Mouse (Mus musculus) gastrocnemius, postnatal 25 days (tissue): ENCODE results near the gene Mefv. TPM values are rescaled to one million over a fixed set of nuclear protein-coding genes. Genes with fewer than 3 reads are reported as not detected.
"Not testable (repeated sequence)": the region's sequence is repeated elsewhere in the genome, so short reads cannot be mapped to it uniquely, and the experiment has no call there.

Experiments
- DNase-seq: peaks from one replicate; pipeline ENCODE4 v3.0.0; 2022
- long read RNA-seq, 2 experiments: library from polyadenylated mRNA; stranded (forward); transcript quantifications; one replicate each; pipeline ENCODE4 v2.0.0; 2021
- total RNA-seq, 2 experiments: library from RNA; stranded (reverse); gene quantifications; 1 replicate in 1 of 2; 2 replicates in 1 of 2; pipeline ENCODE4 v1.2.3; 2021

The Mefv gene
- not detected for total RNA-seq
- long read RNA-seq, experiment 1, result 0 reads
- long read RNA-seq, experiment 2, result 0 reads

DNA sequence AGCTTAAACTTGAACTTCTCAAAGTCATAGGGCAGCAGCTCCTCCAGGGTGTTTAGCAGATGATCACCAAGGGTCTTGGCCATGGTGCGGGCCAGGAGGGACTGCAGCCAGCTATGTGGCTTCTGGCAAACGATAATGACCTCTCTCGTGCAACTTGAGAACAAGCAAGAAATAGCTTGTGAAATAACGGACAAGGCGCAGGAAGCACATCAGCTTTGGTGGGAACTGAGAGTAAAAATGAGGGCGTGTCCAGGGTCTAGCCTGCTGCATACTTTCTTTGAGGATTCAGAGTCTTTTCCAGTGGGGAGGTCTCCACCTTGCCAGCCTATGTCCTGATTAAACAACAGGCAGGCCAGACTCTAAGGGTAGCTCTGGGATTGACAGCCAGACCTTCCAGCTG, at the start of gene Mefv:
Gene Mefv, minus strand, starts transcription at position 118 of the 400 bp plus-strand sequence.
- no peak for DNase-seq

DNA sequence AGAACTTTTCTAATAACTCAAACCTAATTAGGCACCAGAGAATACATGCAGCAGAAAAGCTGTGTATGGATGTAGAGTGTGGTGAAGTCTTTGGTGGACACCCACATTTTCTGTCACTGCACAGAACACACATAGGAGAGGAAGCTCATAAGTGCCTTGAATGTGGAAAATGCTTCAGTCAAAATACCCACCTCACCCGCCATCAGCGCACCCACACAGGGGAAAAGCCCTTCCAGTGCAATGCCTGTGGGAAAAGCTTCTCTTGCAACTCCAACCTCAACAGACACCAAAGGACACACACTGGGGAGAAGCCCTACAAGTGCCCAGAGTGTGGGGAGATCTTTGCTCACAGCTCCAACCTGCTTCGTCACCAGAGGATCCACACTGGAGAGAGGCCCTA, 31.1 kb upstream of the Mefv start:
- DNase-seq, result no peak

DNA sequence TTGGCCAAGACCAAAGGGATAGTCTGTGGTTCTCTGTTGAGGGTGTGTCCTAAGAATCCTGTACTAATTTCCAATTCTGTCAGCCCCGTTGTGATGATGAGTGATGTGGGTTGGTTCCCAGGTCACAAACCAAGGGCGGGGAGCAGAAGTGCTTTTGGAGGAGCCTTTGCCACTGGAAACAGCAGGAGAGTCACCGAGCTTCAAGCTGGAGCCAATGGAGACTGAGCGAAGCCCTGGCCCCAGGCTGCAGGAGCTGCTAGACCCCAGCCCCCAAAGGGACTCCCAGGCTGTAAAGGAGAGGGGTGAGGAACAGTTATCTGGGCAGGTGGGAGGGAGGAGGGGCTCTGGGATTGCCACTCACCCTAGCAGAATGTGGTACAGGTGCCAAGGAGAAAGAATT, 27.8 kb upstream of the Mefv start:
- DNase-seq, result no peak

DNA sequence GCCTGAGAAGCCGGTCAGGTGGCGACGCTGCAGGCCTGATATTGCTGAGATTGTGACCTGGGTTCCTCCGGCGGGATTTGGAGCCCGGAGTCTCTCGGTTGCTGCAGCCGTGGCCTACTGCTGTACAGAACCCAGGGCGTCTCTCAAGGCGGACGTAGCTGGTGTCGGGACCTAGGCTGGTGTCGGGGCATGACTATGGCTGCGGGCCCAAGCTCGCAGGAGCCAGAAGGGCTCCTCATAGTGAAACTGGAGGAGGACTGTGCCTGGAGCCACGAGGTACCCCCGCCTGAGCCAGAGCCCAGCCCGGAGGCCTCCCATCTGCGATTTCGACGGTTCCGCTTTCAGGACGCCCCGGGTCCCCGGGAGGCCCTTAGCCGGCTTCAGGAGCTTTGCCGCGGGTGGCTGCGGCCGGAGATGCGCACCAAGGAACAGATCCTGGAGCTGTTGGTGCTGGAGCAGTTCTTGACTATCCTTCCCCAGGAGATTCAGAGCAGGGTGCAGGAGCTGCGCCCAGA, 26.3 kb upstream of the Mefv start:
- no peak for DNase-seq

DNA sequence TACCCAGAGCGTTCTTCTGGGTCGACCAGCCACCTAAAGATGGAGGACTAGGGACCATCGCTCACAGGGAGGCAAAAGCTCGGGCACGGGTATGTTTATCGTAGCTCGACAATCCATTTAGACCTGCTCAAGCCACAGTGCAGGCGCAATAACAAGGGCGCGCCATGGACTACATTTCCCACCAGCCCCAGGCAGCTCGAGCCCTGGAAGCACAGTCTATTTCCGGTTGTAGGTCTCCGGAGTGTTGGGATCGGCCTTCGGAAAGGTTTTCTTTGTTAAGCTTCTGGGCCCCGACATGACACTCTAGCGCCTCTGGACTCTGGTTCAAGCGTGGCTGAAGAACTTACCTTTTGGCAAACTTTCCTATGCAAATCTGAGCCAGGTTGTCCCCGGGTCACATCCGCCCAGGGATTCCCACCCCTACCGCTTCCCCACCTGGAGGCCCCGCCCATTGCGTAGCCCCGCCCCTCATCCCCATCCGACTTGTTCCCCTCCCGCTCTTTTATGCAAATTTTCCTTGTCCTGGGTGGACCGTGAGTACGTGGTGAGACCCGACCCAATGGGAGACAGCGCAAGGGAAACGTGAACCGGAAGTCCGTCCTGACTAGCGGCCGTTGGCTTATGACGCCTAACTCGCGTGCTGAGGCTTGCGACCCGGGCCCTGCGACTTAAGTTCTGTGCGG, 25.7 kb upstream of the Mefv start, which contains the start of gene Zfp263:
Gene Zfp263, plus strand, starts transcription at position 591 of the 683 bp plus-strand sequence.
- DNase-seq, result peak; percentile 94

DNA sequence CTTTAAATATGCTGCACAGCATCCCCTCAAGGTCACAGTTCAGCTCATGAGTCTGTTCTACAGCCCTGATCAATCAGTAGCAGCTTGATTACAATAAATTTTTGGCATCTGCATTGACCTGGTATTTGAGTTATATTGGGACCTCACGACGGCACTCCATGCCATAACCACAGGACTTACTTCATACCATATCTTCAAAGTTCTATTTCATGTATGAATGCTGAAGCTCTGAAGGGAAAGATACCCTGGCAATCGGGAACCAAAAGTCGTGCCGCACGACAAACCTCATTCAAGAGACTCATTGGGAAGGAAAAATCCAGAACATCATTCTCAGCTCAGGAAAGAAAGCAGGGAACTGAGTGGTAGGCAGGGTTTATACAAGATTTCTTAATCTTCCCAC, 24.6 kb upstream of the Mefv start:
- DNase-seq, result no peak

DNA sequence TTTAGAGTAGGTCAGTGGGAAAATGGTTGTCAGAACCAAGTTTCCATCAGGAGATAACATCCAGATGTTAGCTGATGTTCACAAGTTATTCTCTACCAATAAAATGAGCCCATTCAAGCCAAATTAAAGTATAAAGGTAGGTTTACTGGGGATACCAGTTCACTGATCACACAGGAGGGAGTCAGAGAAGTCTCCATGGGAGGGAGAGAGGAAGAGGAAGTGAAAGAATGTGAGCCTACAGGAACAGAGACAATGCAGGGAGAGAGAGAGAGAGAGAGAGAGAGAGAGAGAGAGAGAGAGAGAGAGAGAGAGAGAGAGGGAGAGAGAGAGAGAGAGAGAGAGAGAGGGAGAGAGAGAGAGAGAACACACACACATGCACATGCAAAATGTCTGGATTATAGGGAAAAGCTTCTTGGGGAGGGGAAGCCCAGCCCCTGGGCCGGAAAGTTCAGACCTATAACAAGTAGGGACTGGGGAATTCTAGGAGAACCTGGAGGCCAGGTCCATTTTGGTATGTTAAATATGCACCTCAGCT, 15.4 kb upstream of the Mefv start:
- DNase-seq, result no peak

DNA sequence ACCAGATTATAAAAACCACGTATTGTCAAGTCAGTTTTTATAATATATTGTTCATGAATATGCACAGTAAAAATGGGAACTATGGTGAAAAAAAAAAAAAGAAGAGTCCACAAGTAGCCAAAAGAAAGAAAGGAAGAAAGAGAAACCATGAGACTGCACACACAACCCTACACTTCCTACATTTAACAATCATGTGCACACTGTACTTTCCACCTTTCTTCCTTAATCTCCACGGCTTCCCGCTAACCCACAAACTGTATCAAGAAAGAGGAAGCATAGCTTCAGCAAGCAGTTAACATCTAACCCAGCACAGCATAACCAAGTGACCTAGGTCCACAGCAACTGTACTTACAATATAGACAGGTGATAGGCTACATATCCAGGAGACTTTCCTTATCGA, 14.7 kb upstream of the Mefv start:
- no peak for DNase-seq

DNA sequence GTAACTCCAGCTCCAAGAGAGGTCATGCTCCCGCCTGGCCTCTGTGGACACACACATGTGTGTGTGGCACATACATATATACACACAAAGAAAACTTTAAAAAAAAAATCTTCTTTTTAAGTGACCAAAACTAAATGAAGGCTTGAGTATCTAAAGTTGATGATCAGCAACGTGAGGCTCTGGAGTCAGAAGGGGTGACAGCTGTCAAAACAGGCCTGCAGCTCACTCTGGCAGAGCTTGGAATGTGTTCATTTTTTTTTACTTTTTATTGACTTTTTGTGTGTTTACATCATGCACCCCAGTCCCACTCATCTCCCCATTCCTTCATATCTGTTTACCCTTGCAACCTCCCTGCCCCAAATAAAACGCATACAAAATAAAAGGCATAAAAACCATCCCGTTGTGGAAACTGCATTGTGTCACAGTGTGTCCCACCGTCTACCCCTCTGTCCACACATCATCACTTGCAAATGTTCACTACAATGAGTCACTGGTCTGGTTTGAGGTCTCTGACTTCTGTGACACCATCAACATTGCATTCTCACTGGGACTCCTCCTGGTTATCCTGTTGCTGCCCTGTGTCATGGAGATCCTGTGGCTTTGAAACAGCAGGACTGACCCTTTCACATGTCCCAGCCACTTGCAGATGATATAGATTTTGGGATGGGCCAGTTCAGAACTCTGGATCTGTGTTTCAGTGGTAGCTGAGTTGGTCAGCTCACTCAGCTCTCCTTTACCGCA, 10.3 kb upstream of the Mefv start:
- no peak for DNase-seq

DNA sequence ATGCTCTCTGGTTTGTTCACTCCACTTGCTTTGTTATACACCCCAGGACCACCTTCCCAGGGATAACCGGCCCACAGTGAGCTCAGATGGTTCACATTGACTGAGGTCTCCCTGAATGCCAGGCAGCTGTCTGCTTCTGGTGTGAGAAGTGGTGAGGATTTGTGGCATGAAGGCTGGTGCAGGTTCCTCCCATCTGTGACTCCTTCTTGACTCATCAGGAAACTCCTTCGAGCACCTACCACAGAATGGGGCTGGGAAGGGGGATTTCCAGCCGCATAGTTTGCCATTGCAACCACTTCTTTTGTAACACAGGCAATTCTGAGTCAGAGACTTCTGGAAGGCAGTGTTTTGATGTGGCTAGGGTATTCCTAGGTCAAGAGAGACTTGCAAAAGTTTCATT, 5.3 kb upstream of the Mefv start:
- DNase-seq, result no peak

DNA sequence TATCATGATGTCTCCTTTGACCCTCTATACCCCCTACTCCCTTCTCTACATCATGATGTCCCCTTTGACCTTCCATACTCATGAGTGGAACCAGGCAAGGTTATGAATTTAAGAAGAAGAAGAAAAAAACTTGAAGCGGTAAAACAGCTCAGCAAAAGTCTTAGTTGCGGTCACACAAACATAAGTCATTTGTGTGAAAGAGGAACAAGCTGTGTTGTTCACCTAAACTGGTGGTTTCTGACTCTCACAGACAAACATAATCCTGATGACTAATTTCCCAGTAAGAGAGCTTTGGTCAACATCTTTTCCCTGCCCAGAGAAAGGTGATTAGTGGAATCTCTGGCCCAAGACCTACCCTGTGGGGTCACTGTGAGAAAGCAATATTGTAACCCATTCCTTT, 3.2 kb downstream of the Mefv start:
- no peak for DNase-seq

DNA sequence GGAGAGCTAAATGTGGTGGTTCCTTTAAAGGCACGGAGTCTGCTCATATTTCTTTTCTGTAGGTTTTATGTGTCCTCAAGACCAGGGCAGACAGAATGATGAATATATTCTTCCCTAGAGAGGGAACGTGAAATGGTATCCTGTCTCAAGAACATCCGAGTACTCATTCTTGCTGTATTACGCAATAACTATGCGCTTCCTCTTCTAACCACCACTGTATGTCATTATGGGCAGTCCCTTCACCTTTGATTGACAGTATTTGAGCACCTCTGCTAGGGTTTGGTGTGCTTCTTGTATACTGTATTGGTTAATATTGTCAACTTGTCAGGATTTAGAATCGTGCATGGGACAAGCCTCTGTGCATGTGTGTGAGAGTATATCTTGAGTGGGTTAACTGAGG, 11.2 kb downstream of the Mefv start:
- no peak for DNase-seq

DNA sequence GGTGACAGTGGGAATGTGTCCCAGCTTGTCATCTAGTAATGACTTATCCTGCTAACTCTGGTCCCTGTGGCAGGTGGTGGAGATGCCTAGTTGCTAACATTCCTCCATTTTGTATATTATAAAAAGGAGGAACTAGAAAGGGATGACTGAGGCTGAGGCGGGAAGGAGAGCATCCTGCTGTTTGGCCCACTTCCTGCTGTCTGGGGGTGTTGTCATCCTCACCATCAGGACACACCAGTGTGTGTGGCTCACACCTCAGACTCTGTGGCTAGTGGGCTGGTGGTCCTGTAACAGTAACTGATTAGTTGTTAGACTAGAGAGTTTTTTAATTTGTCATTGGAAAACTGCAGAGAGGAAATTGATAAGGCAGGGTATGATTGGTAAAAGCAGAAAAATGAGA, 17.0 kb downstream of the Mefv start:
- DNase-seq, result no peak

DNA sequence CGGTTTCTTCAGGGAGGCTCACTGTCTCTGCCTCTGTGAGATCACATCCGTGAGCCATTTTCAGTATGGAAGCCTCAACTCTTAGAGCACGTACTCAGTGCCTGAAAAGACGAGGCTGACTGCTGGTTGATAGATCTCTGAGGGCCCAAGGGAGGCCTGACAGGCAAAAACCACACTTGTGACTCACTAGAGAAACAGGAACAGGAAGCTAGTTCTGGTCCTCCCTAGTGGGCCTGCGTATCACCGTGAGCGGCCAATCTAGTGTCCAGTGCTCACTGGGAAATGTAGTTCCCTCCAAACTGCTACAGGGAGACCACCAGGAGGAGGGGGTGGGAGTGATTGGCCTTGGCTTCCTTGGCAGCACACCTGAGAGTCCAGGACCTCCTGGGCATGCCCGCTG, 18.6 kb downstream of the Mefv start:
- DNase-seq, result no peak

DNA sequence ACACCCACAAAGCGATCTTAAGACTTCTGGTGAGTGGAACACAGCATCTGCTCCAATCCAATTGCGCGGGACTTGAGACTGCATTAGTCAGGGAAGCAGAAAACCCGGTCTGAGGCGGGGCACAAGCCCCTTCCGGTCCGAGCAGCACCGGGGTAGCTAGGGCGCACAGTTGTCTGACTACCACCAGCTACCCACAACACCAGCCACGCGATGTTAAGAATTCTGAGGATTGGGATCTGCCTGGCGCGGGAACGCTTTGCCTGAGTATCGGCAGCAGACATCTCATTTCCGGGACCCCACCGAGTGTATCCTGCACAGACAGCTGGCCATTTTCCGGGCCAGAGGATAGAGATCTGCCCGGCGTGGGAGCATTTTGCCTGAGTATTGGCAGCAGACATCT, 28.3 kb downstream of the Mefv start:
- not testable (repeated sequence) for DNase-seq

Other genes with a start within 250 kb of the Mefv start
- not detected for gene Olfr161, start 127.1 kb downstream of the Mefv start, total RNA-seq
- gene Zfp263, start 26.0 kb upstream of the Mefv start, total RNA-seq, result 1 to 10 TPM; 6.0 to 6.1 TPM
- gene Olfr15, start 112.8 kb upstream of the Mefv start, total RNA-seq, result not detected
- 1 to 10 TPM; 1.1 to 1.2 TPM for gene Zfp174, start 129.2 kb upstream of the Mefv start, total RNA-seq
- gene Naa60, start 154.3 kb upstream of the Mefv start, total RNA-seq, result 10 to 100 TPM; 22.7 to 29.7 TPM
- gene Zfp597, start 166.5 kb upstream of the Mefv start, total RNA-seq, result 1 to 10 TPM; 5.2 to 6.5 TPM
- not detected for gene Gm20695, start 166.6 kb upstream of the Mefv start, total RNA-seq
- gene 1700037C18Rik, start 190.6 kb upstream of the Mefv start, total RNA-seq, result 1 to 10 TPM; 1.5 to 1.6 TPM
- 1 to 10 TPM; 7.4 TPM for gene Cluap1, start 190.7 kb upstream of the Mefv start, total RNA-seq